Mouse (Mus musculus): ENCODE measurements at regions not wholly inside any gene's neighbourhood (a gene's known extent, or its start where the extent isn't known, plus 50 kb on each side); places are given as distances from the start of the nearest gene placed in this dataset.

- WGBS: 92% methylated on average over 1 of the region's 1 CpGs
- H3K27me3 ChIP-seq (ENCODE audit: control insufficient read depth, insufficient read depth, low read length): no peaks in the 10 kb centered on the region
- H3K27ac ChIP-seq (ENCODE audit: low read depth, low read length): no peak overlapping the region
- ATAC-seq (replicated peaks; ENCODE audit: low FRiP score): no peak
- H3K4me1 ChIP-seq (replicated peaks; ENCODE audit: control insufficient read depth, insufficient read depth, low read length): no peaks in the 10 kb centered on the region
- no peak overlapping the region for H3K4me3 ChIP-seq (ENCODE audit: low read depth, low read length)
- H3K36me3 ChIP-seq (ENCODE audit: control insufficient read depth, insufficient read depth, low read length): no peaks in the 10 kb centered on the region
- no peaks in the 10 kb centered on the region for H3K9me3 ChIP-seq (ENCODE audit: control insufficient read depth, low read length)
- no peak for DNase-seq (ENCODE audit: low spot score)
- H3K4me2 ChIP-seq (ENCODE audit: low read depth, low read length, severe bottlenecking): no peak overlapping the region
- no peak overlapping the region for H3K9ac ChIP-seq (ENCODE audit: low read length)
Observed at GRCm38 (mm10) chr11:22626407-22626806, 114.5 kb downstream of the Tmem17 start.

GRCm38 (mm10) chr11:22628497-22628896 is 116.6 kb downstream of the Tmem17 start:
- Histone ChIP-seq H3K4me1 (replicated peaks; ENCODE audit: control insufficient read depth, insufficient read depth, low read length) (0 out of 2 replicates have a peak, but pooled peaks cover 3% of the 10 kb centered on the region), H3K27ac (ENCODE audit: low read depth, low read length) (no peak overlapping the region), H3K36me3 (ENCODE audit: control insufficient read depth, insufficient read depth, low read length) (no peaks in the 10 kb centered on the region), H3K4me2 (ENCODE audit: low read depth, low read length, severe bottlenecking) (no peak overlapping the region), H3K9ac (ENCODE audit: low read length) (no peak overlapping the region), H3K27me3 (ENCODE audit: control insufficient read depth, insufficient read depth, low read length) (no peaks in the 10 kb centered on the region), H3K9me3 (ENCODE audit: control insufficient read depth, low read length) (no peaks in the 10 kb centered on the region), H3K4me3 (ENCODE audit: low read depth, low read length) (no peak overlapping the region)
- ATAC-seq (replicated peaks; ENCODE audit: low FRiP score): no peak
- DNase-seq (ENCODE audit: low spot score): no peak
- WGBS: 93% methylated on average over 5 of the region's 5 CpGs

GRCm38 (mm10) chr11:22628979-22629378 is 117.1 kb downstream of the Tmem17 start:
- no peak overlapping the region for H3K27ac ChIP-seq (ENCODE audit: low read depth, low read length)
- no peak overlapping the region for H3K9ac ChIP-seq (ENCODE audit: low read length)
- H3K4me2 ChIP-seq (ENCODE audit: low read depth, low read length, severe bottlenecking): no peak overlapping the region
- 0 out of 2 replicates have a peak, but pooled peaks cover 3% of the 10 kb centered on the region for H3K4me1 ChIP-seq (replicated peaks; ENCODE audit: control insufficient read depth, insufficient read depth, low read length)
- no peak for ATAC-seq (replicated peaks; ENCODE audit: low FRiP score)
- no peak for DNase-seq (ENCODE audit: low spot score)
- H3K27me3 ChIP-seq (ENCODE audit: control insufficient read depth, insufficient read depth, low read length): no peaks in the 10 kb centered on the region
- H3K9me3 ChIP-seq (ENCODE audit: control insufficient read depth, low read length): no peaks in the 10 kb centered on the region
- H3K4me3 ChIP-seq (ENCODE audit: low read depth, low read length): no peak overlapping the region
- 77% methylated on average over 5 of the region's 5 CpGs for WGBS
- no peaks in the 10 kb centered on the region for H3K36me3 ChIP-seq (ENCODE audit: control insufficient read depth, insufficient read depth, low read length)

DNA sequence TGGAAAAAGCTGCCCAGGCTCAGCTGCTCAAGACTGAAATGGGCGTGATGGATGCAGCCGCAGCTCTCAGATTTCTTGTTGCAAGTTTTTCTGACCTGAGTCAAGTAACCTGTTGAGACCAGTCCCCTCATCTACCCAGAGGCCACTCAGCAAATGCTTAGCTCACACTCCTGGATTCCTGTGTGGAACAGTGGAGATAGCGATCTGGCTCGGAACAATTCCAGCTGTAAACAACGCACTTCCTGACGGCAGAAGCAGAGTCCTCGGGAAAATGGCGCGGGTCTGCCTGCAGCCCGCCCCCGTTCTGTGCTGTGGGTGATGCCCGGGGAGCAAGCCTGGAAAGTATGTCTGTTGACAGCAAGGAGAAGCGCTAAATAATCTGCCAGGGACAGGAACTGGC is 117.7 kb downstream of the Tmem17 start:
- Histone ChIP-seq H3K27ac (ENCODE audit: low read depth, low read length) (no peak overlapping the region), H3K4me2 (ENCODE audit: low read depth, low read length, severe bottlenecking) (peak overlapping the region; percentile 26; the same call in 1 of the 2 replicates), H3K4me1 (replicated peaks; ENCODE audit: control insufficient read depth, insufficient read depth, low read length) (0 out of 2 replicates have a peak, but pooled peaks cover 3% of the 10 kb centered on the region), H3K9ac (ENCODE audit: low read length) (0 out of 2 replicates have a peak overlapping the region, but pooled peaks have one; percentile 32), H3K27me3 (ENCODE audit: control insufficient read depth, insufficient read depth, low read length) (no peaks in the 10 kb centered on the region), H3K9me3 (ENCODE audit: control insufficient read depth, low read length) (no peaks in the 10 kb centered on the region), H3K4me3 (ENCODE audit: low read depth, low read length) (no peak overlapping the region), H3K36me3 (ENCODE audit: control insufficient read depth, insufficient read depth, low read length) (no peaks in the 10 kb centered on the region)
- DNase-seq (ENCODE audit: low spot score): peak; percentile 49
- 42% methylated on average over 13 of the region's 13 CpGs for WGBS
- 0 out of 2 replicates have a peak, but pooled peaks have one; percentile 4 for ATAC-seq (replicated peaks; ENCODE audit: low FRiP score)

GRCm38 (mm10) chr11:22629991-22630390 is 118.1 kb downstream of the Tmem17 start:
- 0 out of 2 replicates have a peak overlapping the region, but pooled peaks have one; percentile 32 for H3K9ac ChIP-seq (ENCODE audit: low read length)
- no peaks in the 10 kb centered on the region for H3K36me3 ChIP-seq (ENCODE audit: control insufficient read depth, insufficient read depth, low read length)
- no peak for ATAC-seq (replicated peaks; ENCODE audit: low FRiP score)
- H3K4me2 ChIP-seq (ENCODE audit: low read depth, low read length, severe bottlenecking): peak overlapping the region; percentile 26; the same call in 1 of the 2 replicates
- no peaks in the 10 kb centered on the region for H3K9me3 ChIP-seq (ENCODE audit: control insufficient read depth, low read length)
- DNase-seq (ENCODE audit: low spot score): peak; percentile 44
- H3K4me1 ChIP-seq (replicated peaks; ENCODE audit: control insufficient read depth, insufficient read depth, low read length): 0 out of 2 replicates have a peak, but pooled peaks cover 3% of the 10 kb centered on the region
- WGBS: 77% methylated on average over 4 of the region's 4 CpGs
- no peaks in the 10 kb centered on the region for H3K27me3 ChIP-seq (ENCODE audit: control insufficient read depth, insufficient read depth, low read length)
- H3K4me3 ChIP-seq (ENCODE audit: low read depth, low read length): no peak overlapping the region
- H3K27ac ChIP-seq (ENCODE audit: low read depth, low read length): no peak overlapping the region

DNA sequence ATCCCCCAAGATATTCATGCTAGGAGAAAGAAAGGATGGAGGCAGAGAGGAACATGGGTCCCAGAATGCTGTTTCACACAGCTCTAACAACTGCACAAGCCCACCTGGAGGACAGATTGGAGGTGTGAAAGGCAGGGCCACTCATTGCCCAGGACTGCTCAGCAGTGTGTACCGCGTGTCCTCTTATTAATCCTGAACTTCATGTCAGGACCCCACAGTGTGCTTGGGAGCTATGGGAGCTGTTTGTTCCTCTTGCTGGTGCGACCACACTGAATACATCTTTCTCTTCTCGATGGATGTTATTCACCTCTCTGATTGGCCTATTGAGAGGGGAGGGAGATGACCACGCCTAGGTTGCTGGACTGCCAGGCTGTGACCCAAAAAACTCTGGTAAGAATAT is 119.1 kb downstream of the Tmem17 start:
- Histone ChIP-seq H3K27ac (ENCODE audit: low read depth, low read length) (no peak overlapping the region), H3K9ac (ENCODE audit: low read length) (no peak overlapping the region), H3K4me1 (replicated peaks; ENCODE audit: control insufficient read depth, insufficient read depth, low read length) (0 out of 2 replicates have a peak, but pooled peaks cover 3% of the 10 kb centered on the region), H3K27me3 (ENCODE audit: control insufficient read depth, insufficient read depth, low read length) (no peaks in the 10 kb centered on the region), H3K36me3 (ENCODE audit: control insufficient read depth, insufficient read depth, low read length) (no peaks in the 10 kb centered on the region), H3K4me2 (ENCODE audit: low read depth, low read length, severe bottlenecking) (no peak overlapping the region), H3K4me3 (ENCODE audit: low read depth, low read length) (no peak overlapping the region), H3K9me3 (ENCODE audit: control insufficient read depth, low read length) (no peaks in the 10 kb centered on the region)
- DNase-seq (ENCODE audit: low spot score): no peak
- ATAC-seq (replicated peaks; ENCODE audit: low FRiP score): 0 out of 2 replicates have a peak, but pooled peaks have one; percentile 8
- 87% methylated on average over 5 of the region's 5 CpGs for WGBS

- 7% methylated on average over 6 of the region's 6 CpGs for WGBS
- no peak overlapping the region for H3K27ac ChIP-seq (ENCODE audit: low read depth, low read length)
- H3K4me1 ChIP-seq (replicated peaks; ENCODE audit: control insufficient read depth, insufficient read depth, low read length): 0 out of 2 replicates have a peak, but pooled peaks cover 3% of the 10 kb centered on the region
- peak overlapping the region; percentile 48 for H3K9ac ChIP-seq (ENCODE audit: low read length)
- no peaks in the 10 kb centered on the region for H3K27me3 ChIP-seq (ENCODE audit: control insufficient read depth, insufficient read depth, low read length)
- DNase-seq (ENCODE audit: low spot score) (peak; percentile 76), ATAC-seq (replicated peaks; ENCODE audit: low FRiP score) (peak; percentile 39; the same call in 1 of the 2 replicates)
- H3K36me3 ChIP-seq (ENCODE audit: control insufficient read depth, insufficient read depth, low read length): no peaks in the 10 kb centered on the region
- no peak overlapping the region for H3K4me2 ChIP-seq (ENCODE audit: low read depth, low read length, severe bottlenecking)
- H3K9me3 ChIP-seq (ENCODE audit: control insufficient read depth, low read length): no peaks in the 10 kb centered on the region
- H3K4me3 ChIP-seq (ENCODE audit: low read depth, low read length): no peak overlapping the region
Observed at GRCm38 (mm10) chr11:22631606-22632313, 119.9 kb downstream of the Tmem17 start.

- no peak for ATAC-seq (replicated peaks; ENCODE audit: low FRiP score)
Observed at GRCm38 (mm10) chr11:22632314-22632700, 120.4 kb downstream of the Tmem17 start.

DNA sequence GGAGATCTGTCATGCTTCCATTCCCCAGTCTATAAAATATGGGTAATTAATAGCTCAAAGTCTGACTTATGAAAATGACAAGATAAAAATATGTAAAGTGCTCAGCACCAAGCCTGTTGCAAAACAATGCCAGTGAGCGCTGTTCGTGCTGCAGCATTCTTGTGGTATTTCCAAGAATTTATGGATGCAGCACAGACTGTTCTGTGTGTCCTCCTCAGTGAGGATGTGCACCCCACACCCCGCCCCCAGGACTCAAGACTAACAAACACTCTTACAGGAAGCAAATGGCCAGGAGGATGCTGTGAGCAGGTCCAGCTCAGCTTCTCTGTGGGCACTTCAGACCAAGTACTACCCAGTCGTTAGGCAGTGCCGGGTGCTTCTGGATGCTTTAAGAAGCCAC is 121.1 kb downstream of the Tmem17 start:
- WGBS: 82% methylated on average over 5 of the region's 5 CpGs
- Histone ChIP-seq H3K9ac (ENCODE audit: low read length) (no peak overlapping the region), H3K27me3 (ENCODE audit: control insufficient read depth, insufficient read depth, low read length) (no peaks in the 10 kb centered on the region), H3K4me1 (replicated peaks; ENCODE audit: control insufficient read depth, insufficient read depth, low read length) (0 out of 2 replicates have a peak, but pooled peaks cover 3% of the 10 kb centered on the region), H3K4me3 (ENCODE audit: low read depth, low read length) (no peak overlapping the region), H3K9me3 (ENCODE audit: control insufficient read depth, low read length) (no peaks in the 10 kb centered on the region), H3K27ac (ENCODE audit: low read depth, low read length) (no peak overlapping the region), H3K4me2 (ENCODE audit: low read depth, low read length, severe bottlenecking) (no peak overlapping the region), H3K36me3 (ENCODE audit: control insufficient read depth, insufficient read depth, low read length) (no peaks in the 10 kb centered on the region)
- ATAC-seq (replicated peaks; ENCODE audit: low FRiP score) (no peak), DNase-seq (ENCODE audit: low spot score) (peak; percentile 44)

More at GRCm38 (mm10) chr11:22632314-22632700, 120.4 kb downstream of the Tmem17 start:
- no peaks in the 10 kb centered on the region for H3K9me3 ChIP-seq (ENCODE audit: control insufficient read depth, low read length)
- 0 out of 2 replicates have a peak, but pooled peaks cover 3% of the 10 kb centered on the region for H3K4me1 ChIP-seq (replicated peaks; ENCODE audit: control insufficient read depth, insufficient read depth, low read length)
- no peaks in the 10 kb centered on the region for H3K27me3 ChIP-seq (ENCODE audit: control insufficient read depth, insufficient read depth, low read length)
- DNase-seq (ENCODE audit: low spot score): no peak
- no peak overlapping the region for H3K9ac ChIP-seq (ENCODE audit: low read length)
- no peak overlapping the region for H3K27ac ChIP-seq (ENCODE audit: low read depth, low read length)
- no peaks in the 10 kb centered on the region for H3K36me3 ChIP-seq (ENCODE audit: control insufficient read depth, insufficient read depth, low read length)
- no peak overlapping the region for H3K4me2 ChIP-seq (ENCODE audit: low read depth, low read length, severe bottlenecking)
- no peak overlapping the region for H3K4me3 ChIP-seq (ENCODE audit: low read depth, low read length)

Data from forebrain, embryonic 11.5 days (tissue).